ENCODE assay signal across 34 mouse cellular contexts in genomic region chr5:128708929-128709328, GRCm38 (mm10). TPM values are rescaled to one million over a fixed set of nuclear protein-coding genes. Genes with fewer than 3 reads are reported as not detected.
DNase-seq lines count a peak whose midpoint lies in the region; ATAC-seq and TF ChIP-seq lines count a peak whose summit lies in the region.
"Had no signal": no experiment of that assay in that cellular context is flagged by ENCODE, and none has a peak within 500 bp of the region (broad histone marks: within the 10 kb centered on the region; RNA-seq: fewer than 3 reads in every experiment).

No protein-coding gene starts in this region.

- ATAC-seq in forebrain, embryonic 13.5 days = peak; percentile 58; the same call in 1 of the 2 replicates
- no peak for ATAC-seq in heart, embryonic 12.5 days (ENCODE audit: insufficient number of reproducible peaks, low FRiP score)
- ATAC-seq in forebrain, postnatal 0 days = peak; percentile 45; the same call in 1 of the 2 replicates
- ATAC-seq: intestine, postnatal 0 days; Patski had no signal

- no peak overlapping the region for H3K4me2 ChIP-seq in forebrain, embryonic 13.5 days
- no peak overlapping the region for H3K4me2 ChIP-seq in heart, embryonic 12.5 days
- H3K4me2 ChIP-seq in forebrain, postnatal 0 days (ENCODE audit: low read depth) = no peak overlapping the region
- H3K4me2 ChIP-seq: embryonic facial prominence, embryonic 15.5 days; heart, embryonic 11.5 days; heart, embryonic 15.5 days; hindbrain, embryonic 14.5 days had no signal

- TF ChIP-seq CTCF in brain, embryonic 14.5 days (IDR thresholded peaks at IDR 0.05; ENCODE audit: borderline replicate concordance, extremely low read depth, insufficient read depth, insufficient read length) = no peak
- TF ChIP-seq CTCF in forebrain, postnatal 0 days (IDR thresholded peaks at IDR 0.05; ENCODE audit: low read depth) = no peak

- no peaks in the 10 kb centered on the region for H3K27me3 ChIP-seq in forebrain, embryonic 13.5 days
- no peaks in the 10 kb centered on the region for H3K27me3 ChIP-seq in forebrain, embryonic 10.5 days (ENCODE audit: poor library complexity, severe bottlenecking)
- H3K27me3 ChIP-seq in heart, embryonic 12.5 days (replicated peaks) = no peaks in the 10 kb centered on the region
- H3K27me3 ChIP-seq in forebrain, postnatal 0 days (ENCODE audit: insufficient read depth, low read length) = no peaks in the 10 kb centered on the region
- H3K27me3 ChIP-seq: CH12.LX; embryonic facial prominence, embryonic 15.5 days; Patski had no signal

- no peaks in the 10 kb centered on the region for H3K36me3 ChIP-seq in forebrain, embryonic 13.5 days (ENCODE audit: poor library complexity, severe bottlenecking)
- no peaks in the 10 kb centered on the region for H3K36me3 ChIP-seq in forebrain, embryonic 10.5 days (replicated peaks)
- H3K36me3 ChIP-seq in heart, embryonic 12.5 days = no peaks in the 10 kb centered on the region
- no peaks in the 10 kb centered on the region for H3K36me3 ChIP-seq in forebrain, postnatal 0 days (ENCODE audit: insufficient read depth)
- H3K36me3 ChIP-seq: embryonic facial prominence, embryonic 15.5 days; G1E; heart, embryonic 15.5 days had no signal

- H3K9me3 ChIP-seq in forebrain, embryonic 13.5 days (replicated peaks) = peaks cover 6% of the 10 kb centered on the region
- peaks cover 8% of the 10 kb centered on the region for H3K9me3 ChIP-seq in forebrain, embryonic 10.5 days
- H3K9me3 ChIP-seq in heart, embryonic 12.5 days (replicated peaks) = peaks cover 4% of the 10 kb centered on the region; the same call in 1 of the 2 replicates
- no peaks in the 10 kb centered on the region for H3K9me3 ChIP-seq in forebrain, postnatal 0 days (ENCODE audit: low read length)
- H3K9me3 ChIP-seq: embryonic facial prominence, embryonic 15.5 days had no signal

- DNase-seq in forebrain, embryonic 10.5 days (ENCODE audit: extremely low spot score, low spot score) = no peak
- peak; percentile 55 for DNase-seq in heart, adult 11 months
- peak; percentile 50 for DNase-seq in brain, embryonic 14.5 days (ENCODE audit: low read depth)
- no peak for DNase-seq in forebrain, postnatal 0 days
- DNase-seq in cerebellum, postnatal 25 days = no peak
- DNase-seq: adrenal gland, postnatal 10 days; adrenal gland, postnatal 36 days; B cell, adult 2 months; cerebellum, adult 11 months; cerebellum, adult 2 months; cerebellum, adult 9-11 months; cerebellum, postnatal 36 days; embryo, embryonic 11 days; gastrocnemius, postnatal 10 days; gastrocnemius, postnatal 36 days; heart, postnatal 10 days; heart, postnatal 36 days; kidney, adult 2 months had no signal

- WGBS in forebrain, embryonic 13.5 days = 69% methylated on average over 5 of the region's 5 CpGs
- 85% methylated on average over 5 of the region's 5 CpGs for WGBS in forebrain, embryonic 10.5 days
- 74% methylated on average over 5 of the region's 5 CpGs for WGBS in heart, embryonic 12.5 days
- whole genome bisulfite sequencing in forebrain, postnatal 0 days = 57% methylated on average over 5 of the region's 5 CpGs

- H3K4me3 ChIP-seq in forebrain, embryonic 13.5 days = no peak overlapping the region
- no peak overlapping the region for H3K4me3 ChIP-seq in forebrain, embryonic 10.5 days
- H3K4me3 ChIP-seq in heart, embryonic 12.5 days = no peak overlapping the region
- H3K4me3 ChIP-seq in forebrain, postnatal 0 days (ENCODE audit: low read depth, low read length) = no peak overlapping the region
- H3K4me3 ChIP-seq: embryonic facial prominence, embryonic 15.5 days; heart, embryonic 15.5 days had no signal

- TF ChIP-seq POLR2A in brain, embryonic 14.5 days (IDR thresholded peaks at IDR 0.05; ENCODE audit: borderline replicate concordance, extremely low read depth, insufficient read depth, insufficient read length, poor library complexity, severe bottlenecking) = no peak

- H3K4me1 ChIP-seq in forebrain, embryonic 13.5 days = 0 out of 2 replicates have a peak, but pooled peaks cover 3% of the 10 kb centered on the region
- peaks cover 25% of the 10 kb centered on the region for H3K4me1 ChIP-seq in forebrain, embryonic 10.5 days
- 0 out of 2 replicates have a peak, but pooled peaks cover 5% of the 10 kb centered on the region for H3K4me1 ChIP-seq in heart, embryonic 12.5 days (replicated peaks)
- no peaks in the 10 kb centered on the region for H3K4me1 ChIP-seq in forebrain, postnatal 0 days (ENCODE audit: insufficient read depth)
- H3K4me1 ChIP-seq: heart, embryonic 15.5 days had no signal

- no peak overlapping the region for H3K9ac ChIP-seq in forebrain, embryonic 13.5 days
- H3K9ac ChIP-seq in heart, embryonic 12.5 days = no peak overlapping the region
- H3K9ac ChIP-seq in forebrain, postnatal 0 days = no peak overlapping the region
- H3K9ac ChIP-seq: embryonic facial prominence, embryonic 15.5 days; heart, embryonic 15.5 days; hindbrain, embryonic 14.5 days had no signal

- H3K27ac ChIP-seq in forebrain, embryonic 13.5 days = 0 out of 2 replicates have a peak overlapping the region, but pooled peaks have one; percentile 31
- no peak overlapping the region for H3K27ac ChIP-seq in forebrain, embryonic 10.5 days
- H3K27ac ChIP-seq in heart, embryonic 12.5 days (ENCODE audit: poor library complexity, severe bottlenecking) = no peak overlapping the region
- no peak overlapping the region for H3K27ac ChIP-seq in forebrain, postnatal 0 days (ENCODE audit: low read depth, low read length)
- H3K27ac ChIP-seq: embryonic facial prominence, embryonic 15.5 days; heart, embryonic 15.5 days; hindbrain, embryonic 14.5 days had no signal

RNA-seq across cellular contexts. Expression of gene Piwil1, which starts 6.6 kb away (rescaled TPM):
- 0.16 TPM in 1 of 2 replicates, not detected in the other for polyA plus RNA-seq in forebrain, embryonic 13.5 days (2015; fragmentation: Nextera tagmentation; extraction: Ambion mirVana)
- polyA plus RNA-seq in forebrain, embryonic 10.5 days (2016; fragmentation: Nextera tagmentation; extraction: Ambion mirVana) = not detected in 2 replicates
- polyA plus RNA-seq in heart, embryonic 12.5 days (2016; fragmentation: Nextera tagmentation; extraction: Ambion mirVana) = not detected in 2 replicates
- 0.24 and 0.30 TPM in 2 replicates for polyA plus RNA-seq in brain, embryonic 14.5 days (2012; rRNA removed)
- total RNA-seq in forebrain, postnatal 0 days (2014; rRNA removed) = 0.05 and 0.08 TPM in 2 replicates
- 0.30 and 0.40 TPM in 2 replicates for polyA plus RNA-seq in forebrain, postnatal 0 days (2015; fragmentation: Nextera tagmentation; extraction: Ambion mirVana)
- total RNA-seq: adrenal gland, adult 18-20 months; adrenal gland, postnatal 10 days; adrenal gland, postnatal 36 days; CH12.LX; gastrocnemius, postnatal 36 days; granulocyte monocyte progenitor cell, adult 5-6 weeks; heart, adult 8-10 months; heart, postnatal 10 days; heart, postnatal 36 days had no signal
- polyA plus RNA-seq: embryonic facial prominence, embryonic 11.5 days; embryonic facial prominence, embryonic 15.5 days; G1E; heart, embryonic 11.5 days; heart, embryonic 15.5 days; hindbrain, embryonic 11.5 days; intestine, embryonic 14.5 days; intestine, postnatal 0 days; Patski had no signal

Comparison
In these comparisons a context has a peak if more than half of its experiments do, and no peak if none do; other contexts are left out.
1. DNase-seq: peak in heart, adult 11 months (single experiment) and brain, embryonic 14.5 days (single experiment); none in forebrain, embryonic 10.5 days (single experiment), forebrain, postnatal 0 days (single experiment) and cerebellum, postnatal 25 days (0 of 2).